Mouse (Mus musculus) layer of hippocampus, postnatal 14 days (tissue): ENCODE results near the gene Nkd1. TPM values are rescaled to one million over a fixed set of nuclear protein-coding genes. Genes with fewer than 3 reads are reported as not detected.

Experiments
- total RNA-seq, 2 experiments: library from RNA; stranded (reverse); gene quantifications; 2 replicates each; pipeline ENCODE4 v1.2.3; 2021

Nkd1 gene
- total RNA-seq, 2 experiments from 2014 or later: 13.4 to 14.7 TPM

Other genes starting within 250 kb of the Nkd1 start
- gene Adcy7, start 249.0 kb upstream of the Nkd1 start, total RNA-seq: 1 to 10 TPM; 3.5 to 3.6 TPM
- 10 to 100 TPM; 63.9 to 66.8 TPM for gene Brd7, start 159.2 kb upstream of the Nkd1 start, total RNA-seq
- gene Snx20, start 114.8 kb downstream of the Nkd1 start, total RNA-seq: 1 to 10 TPM; 2.1 to 2.2 TPM
- gene Nod2, start 126.0 kb downstream of the Nkd1 start, total RNA-seq: under 1 TPM; 0.37 to 0.60 TPM
- 10 to 100 TPM; 53.6 to 58.8 TPM for gene Cyld, start 175.7 kb downstream of the Nkd1 start, total RNA-seq